Mouse (Mus musculus): ENCODE measurements around the gene Dffb. TPM values are rescaled to one million over a fixed set of nuclear protein-coding genes. Genes with fewer than 3 reads are reported as not detected.

The Dffb gene
- polyA plus RNA-seq, 1 experiment from 2014 or later: 14.1 TPM

Other genes with a start within 250 kb of the Dffb start
- 94.6 and 97.5 TPM in 2 replicates for gene A430005L14Rik, start 17.9 kb downstream of the Dffb start, polyA plus RNA-seq (2015; fragmentation: Nextera tagmentation; extraction: Ambion mirVana)
- gene Cep104, start 68 bp upstream of the Dffb start, polyA plus RNA-seq (2015; fragmentation: Nextera tagmentation; extraction: Ambion mirVana): 16.1 and 17.6 TPM in 2 replicates
- gene Lrrc47, start 36.6 kb upstream of the Dffb start, polyA plus RNA-seq (2015; fragmentation: Nextera tagmentation; extraction: Ambion mirVana): 16.8 and 21.9 TPM in 2 replicates
- gene Smim1, start 51.1 kb upstream of the Dffb start, polyA plus RNA-seq (2015; fragmentation: Nextera tagmentation; extraction: Ambion mirVana): 62.4 and 66.1 TPM in 2 replicates
- 0.07 TPM in 1 of 2 replicates, not detected in the other for gene Ccdc27, start 67.6 kb upstream of the Dffb start, polyA plus RNA-seq (2015; fragmentation: Nextera tagmentation; extraction: Ambion mirVana)
- 0.31 and 0.44 TPM in 2 replicates for gene Trp73, start 165.1 kb upstream of the Dffb start, polyA plus RNA-seq (2015; fragmentation: Nextera tagmentation; extraction: Ambion mirVana)
- 41.8 and 46.0 TPM in 2 replicates for gene Wrap73, start 167.2 kb upstream of the Dffb start, polyA plus RNA-seq (2015; fragmentation: Nextera tagmentation; extraction: Ambion mirVana)
- gene Tprgl, start 185.5 kb upstream of the Dffb start, polyA plus RNA-seq (2015; fragmentation: Nextera tagmentation; extraction: Ambion mirVana): 123 and 136 TPM in 2 replicates
- 12.3 and 15.7 TPM in 2 replicates for gene Megf6, start 195.6 kb upstream of the Dffb start, polyA plus RNA-seq (2015; fragmentation: Nextera tagmentation; extraction: Ambion mirVana)

Data from kidney, embryonic 16.5 days (tissue).